Mouse (Mus musculus) common myeloid progenitor, adult 5-6 weeks (primary cell): ENCODE results near the gene Selenoo. TPM values are rescaled to one million over a fixed set of nuclear protein-coding genes. Genes with fewer than 3 reads are reported as not detected.

Experiments used
- ATAC-seq: replicated peaks from 2 replicates; pipeline ENCODE4 v1.8.0; 2016; ENCODE audit warnings: low read depth, mild to moderate bottlenecking, moderate TSS enrichment, inconsistent platforms; ENCODE audit not compliant: poor library complexity, severe bottlenecking
- total RNA-seq: library from RNA; stranded (forward); fragments of 200-1000, 187-1606 nt; gene quantifications from 2 replicates; pipeline ENCODE4 v1.2.3, GENCODE M21; 2017

Gene Selenoo
- total RNA-seq, 1 experiment from 2014 or later: 14.2 TPM

DNA sequence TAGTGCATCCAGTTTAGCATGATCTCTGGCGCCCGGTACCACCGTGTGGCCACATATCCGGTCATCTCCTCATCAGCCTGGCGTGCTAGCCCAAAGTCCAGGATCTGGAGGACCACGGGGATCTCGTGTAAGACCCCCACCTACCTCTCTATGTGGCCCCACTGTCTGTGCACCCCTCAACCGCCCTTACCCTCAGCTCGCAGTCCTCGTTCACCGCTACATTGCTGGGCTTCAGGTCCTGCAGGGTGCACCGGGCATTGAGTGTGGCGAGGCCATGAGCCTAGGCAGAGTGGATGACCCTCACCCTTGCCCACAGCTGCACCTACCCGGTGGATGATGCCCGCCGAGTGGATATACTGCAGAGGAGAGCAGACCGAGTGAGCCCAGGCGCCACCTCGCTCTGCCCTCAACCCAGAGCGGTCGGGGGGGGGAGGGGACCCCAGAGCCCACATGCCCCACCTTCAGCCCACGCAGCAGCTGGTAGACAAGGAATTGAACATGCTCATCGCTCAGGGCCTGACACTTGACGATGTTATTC, 57.0 kb downstream of the Selenoo start:
- ATAC-seq: no peak

DNA sequence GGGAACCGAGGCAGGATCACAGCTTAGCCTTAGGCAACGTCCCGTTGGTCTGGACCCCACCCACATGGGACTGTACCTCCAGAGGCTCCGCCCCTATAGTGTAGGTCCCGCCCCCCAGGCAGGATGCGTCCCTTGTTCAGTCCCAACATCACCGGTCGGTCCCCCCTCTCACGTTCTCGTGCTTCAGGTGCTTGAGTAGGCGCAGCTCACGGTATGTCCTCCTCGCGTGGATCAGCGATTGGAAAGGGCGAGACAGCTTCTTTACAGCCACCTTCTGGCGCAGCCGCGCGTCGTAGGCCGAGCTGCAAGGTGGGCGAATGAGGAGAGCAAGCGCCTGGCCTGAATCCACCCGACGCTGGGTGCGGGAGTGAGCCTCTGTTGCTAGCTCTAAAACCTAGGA, 57.7 kb downstream of the Selenoo start:
- ATAC-seq: 0 out of 2 replicates have a peak, but pooled peaks have one; percentile 6

GRCm38 (mm10) chr15:89147024-89147423, 58.1 kb downstream of the Selenoo start:
- ATAC-seq: peak; percentile 16

GRCm38 (mm10) chr15:89147456-89147855, 58.6 kb downstream of the Selenoo start:
- no peak for ATAC-seq

- no peak for ATAC-seq
Measured at GRCm38 (mm10) chr15:89147895-89148294, 59.0 kb downstream of the Selenoo start.

DNA sequence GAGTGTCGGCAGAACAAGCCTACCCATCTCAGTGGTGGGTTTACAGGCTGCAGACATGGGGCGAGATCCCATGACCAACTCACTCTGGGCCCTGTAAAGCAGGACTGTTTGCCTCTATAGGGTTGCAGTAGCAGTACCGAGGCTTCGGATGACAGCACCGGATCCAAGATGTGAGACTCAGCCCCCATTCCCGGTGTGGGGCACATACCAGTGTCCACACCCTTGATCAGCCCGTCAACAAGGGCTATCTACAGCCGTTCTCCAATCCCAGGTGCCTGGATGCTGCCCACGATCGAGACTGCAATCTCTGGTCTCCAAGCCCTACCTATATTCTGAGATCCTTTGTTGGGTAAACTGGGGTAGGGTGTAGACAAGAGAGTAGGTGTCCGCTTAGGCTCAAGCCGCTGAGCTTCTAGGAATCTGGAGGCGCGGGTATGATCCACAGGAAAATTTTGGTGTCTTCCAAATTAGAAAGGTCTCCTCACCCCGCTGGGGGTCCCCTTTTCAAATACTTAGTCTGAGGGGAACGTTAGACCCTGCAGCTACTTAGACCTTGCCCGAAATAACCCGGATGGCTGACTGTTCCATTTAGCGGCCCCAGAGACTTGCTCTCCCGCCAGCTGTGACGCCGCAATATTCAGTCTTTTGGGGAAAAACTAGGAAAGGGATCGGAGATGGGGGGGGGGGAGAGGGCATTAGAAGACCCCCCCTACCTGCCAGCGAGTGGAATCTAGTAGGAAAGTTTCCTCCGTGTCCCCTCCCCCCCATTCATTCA, 59.8 kb downstream of the Selenoo start:
- no peak for ATAC-seq

DNA sequence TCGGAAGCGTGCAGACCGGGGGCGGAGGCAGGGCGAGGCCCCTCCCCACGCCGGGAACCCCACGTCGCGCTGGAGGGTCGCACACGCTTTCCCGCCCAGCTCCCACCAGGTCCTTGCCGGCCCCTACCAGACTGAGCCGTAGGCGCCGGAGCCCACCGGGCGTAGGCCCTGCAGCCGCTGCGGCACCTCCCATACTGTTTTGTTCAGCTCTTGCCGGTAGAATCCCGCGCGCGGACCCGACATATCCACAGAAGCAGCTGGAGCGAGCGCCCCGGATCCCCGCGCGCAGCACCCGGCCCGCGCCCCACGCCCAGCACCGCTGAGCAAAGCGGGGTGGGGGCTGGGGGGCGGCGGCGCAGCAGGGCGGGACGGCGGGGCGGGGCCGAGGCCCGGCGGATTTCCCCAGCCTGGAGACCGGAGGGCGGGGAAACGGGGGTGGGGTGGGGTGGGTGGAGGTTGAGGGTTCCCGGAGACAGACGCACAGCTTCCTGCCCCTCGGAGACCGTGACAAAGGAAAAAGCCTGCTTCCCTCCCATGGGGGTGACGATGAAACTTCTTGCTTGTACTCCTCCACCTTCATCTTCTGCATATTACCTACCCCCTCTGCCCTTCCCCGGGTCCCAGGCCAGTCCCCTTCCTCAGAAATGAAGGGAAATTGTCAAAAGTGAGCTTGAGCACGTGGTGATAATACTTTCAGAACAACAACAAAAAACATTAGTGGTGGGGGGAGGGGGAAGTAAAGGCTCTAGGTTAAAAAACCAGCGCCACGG, 60.6 kb downstream of the Selenoo start, which contains the start of gene Mapk11:
Gene Mapk11, minus strand, starts transcription at position 358 of the 770 bp plus-strand sequence.
- peak; percentile 52 for ATAC-seq

Other genes starting within 250 kb of the Selenoo start
- gene Pim3, start 226.9 kb upstream of the Selenoo start, total RNA-seq: 11.9 and 12.3 TPM in 2 replicates
- not detected in 2 replicates for gene Ttll8, start 134.7 kb upstream of the Selenoo start, total RNA-seq
- gene Mlc1, start 110.1 kb upstream of the Selenoo start, total RNA-seq: not detected in 2 replicates
- gene Mov10l1, start 106.2 kb upstream of the Selenoo start, total RNA-seq: not detected in 2 replicates
- gene Panx2, start 29.4 kb upstream of the Selenoo start, total RNA-seq: 0.37 TPM in 1 of 2 replicates, not detected in the other
- 16.5 and 20.5 TPM in 2 replicates for gene Trabd, start 14.0 kb upstream of the Selenoo start, total RNA-seq
- gene Tubgcp6, start 34.0 kb downstream of the Selenoo start, total RNA-seq: 14.6 and 21.7 TPM in 2 replicates
- 15.7 and 18.0 TPM in 2 replicates for gene Hdac10, start 39.6 kb downstream of the Selenoo start, total RNA-seq
- not detected in 2 replicates for gene Mapk12, start 51.6 kb downstream of the Selenoo start, total RNA-seq
- 0.50 and 0.73 TPM in 2 replicates for gene Mapk11, start 60.5 kb downstream of the Selenoo start, total RNA-seq
- gene Plxnb2, start 91.7 kb downstream of the Selenoo start, total RNA-seq: 20.2 and 29.2 TPM in 2 replicates
- gene Dennd6b, start 107.4 kb downstream of the Selenoo start, total RNA-seq: 1.6 and 2.3 TPM in 2 replicates
- gene Ppp6r2, start 122.5 kb downstream of the Selenoo start, total RNA-seq: 15.6 and 22.7 TPM in 2 replicates
- 43.3 and 53.7 TPM in 2 replicates for gene Sbf1, start 226.2 kb downstream of the Selenoo start, total RNA-seq
- not detected in 2 replicates for gene Adm2, start 233.6 kb downstream of the Selenoo start, total RNA-seq
- not detected in 2 replicates for gene Miox, start 245.3 kb downstream of the Selenoo start, total RNA-seq